Mouse (Mus musculus) bone marrow macrophage, adult 2 months (primary cell): ENCODE measurements at regions not wholly inside any gene's neighbourhood (a gene's known extent, or its start where the extent isn't known, plus 50 kb on each side); places are given as distances from the start of the nearest gene placed in this dataset.

Source experiments
- CTCF ChIP-seq: IDR thresholded peaks from 2 replicates; pipeline ENCODE4 v1.5.1; 2012; ENCODE audit warnings: low read depth, mild to moderate bottlenecking, low read length, moderate library complexity
- POLR2A ChIP-seq: IDR thresholded peaks from 2 replicates; pipeline ENCODE4 v1.6.1; 2012; ENCODE audit warnings: mild to moderate bottlenecking, low read depth, low read length, borderline replicate concordance

DNA sequence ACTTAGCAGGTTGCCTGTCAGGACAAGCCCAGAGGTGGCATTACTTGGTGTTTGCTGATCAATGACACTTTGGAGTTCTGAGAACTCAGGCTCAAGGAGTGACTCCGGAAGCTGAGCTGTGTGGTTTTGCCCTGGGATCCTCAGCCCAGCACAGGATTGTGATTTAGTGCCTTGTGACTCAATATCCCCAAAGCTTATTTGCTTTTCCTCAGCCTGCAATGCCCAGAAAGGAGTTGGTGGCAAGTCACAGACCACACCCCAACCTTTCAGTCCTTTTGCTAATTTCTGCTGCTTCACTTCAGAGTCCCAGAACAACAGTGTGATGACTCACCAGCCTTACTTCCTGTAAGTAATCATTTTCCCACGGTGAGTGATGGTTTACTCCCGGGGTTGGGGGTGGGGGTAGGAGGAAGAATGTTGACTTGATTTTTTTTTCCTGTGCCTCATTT, 198.5 kb upstream of the Marcks start:
- TF ChIP-seq POLR2A (no peak), CTCF (no peak)
